Mouse (Mus musculus) left cerebral cortex, adult 18-20 months (tissue): ENCODE measurements around the gene Smc1a. TPM values are rescaled to one million over a fixed set of nuclear protein-coding genes. Genes with fewer than 3 reads are reported as not detected.

Experiments used
- DNase-seq, 2 experiments: peaks; one replicate each; pipeline ENCODE4 v3.0.0; 2021 to 2022; ENCODE audit warnings: low spot score in 2 of 2, mixed read lengths in 1 of 2
- long read RNA-seq, 2 experiments: library from polyadenylated mRNA; stranded (forward); transcript quantifications; one replicate each; pipeline ENCODE4 v2.0.0; 2021
- total RNA-seq, 2 experiments: library from RNA; stranded (reverse); gene quantifications; 2 replicates each; pipeline ENCODE4 v1.2.3; 2021

Smc1a gene
- total RNA-seq, result 10 to 100 TPM; 52.1 to 54.7 TPM
- long read RNA-seq, experiment 1, full-length matches to known transcripts, result 44 of 56 reads
- long read RNA-seq, experiment 1, partial matches to known transcripts, result 8 of 56 reads
- long read RNA-seq, experiment 1, other reads (novel, unspliced or antisense), result 4 of 56 reads
- long read RNA-seq, experiment 2, full-length matches to known transcripts, result 25 of 31 reads
- long read RNA-seq, experiment 2, partial matches to known transcripts, result 4 of 31 reads
- long read RNA-seq, experiment 2, other reads (novel, unspliced or antisense), result 2 of 31 reads

DNA sequence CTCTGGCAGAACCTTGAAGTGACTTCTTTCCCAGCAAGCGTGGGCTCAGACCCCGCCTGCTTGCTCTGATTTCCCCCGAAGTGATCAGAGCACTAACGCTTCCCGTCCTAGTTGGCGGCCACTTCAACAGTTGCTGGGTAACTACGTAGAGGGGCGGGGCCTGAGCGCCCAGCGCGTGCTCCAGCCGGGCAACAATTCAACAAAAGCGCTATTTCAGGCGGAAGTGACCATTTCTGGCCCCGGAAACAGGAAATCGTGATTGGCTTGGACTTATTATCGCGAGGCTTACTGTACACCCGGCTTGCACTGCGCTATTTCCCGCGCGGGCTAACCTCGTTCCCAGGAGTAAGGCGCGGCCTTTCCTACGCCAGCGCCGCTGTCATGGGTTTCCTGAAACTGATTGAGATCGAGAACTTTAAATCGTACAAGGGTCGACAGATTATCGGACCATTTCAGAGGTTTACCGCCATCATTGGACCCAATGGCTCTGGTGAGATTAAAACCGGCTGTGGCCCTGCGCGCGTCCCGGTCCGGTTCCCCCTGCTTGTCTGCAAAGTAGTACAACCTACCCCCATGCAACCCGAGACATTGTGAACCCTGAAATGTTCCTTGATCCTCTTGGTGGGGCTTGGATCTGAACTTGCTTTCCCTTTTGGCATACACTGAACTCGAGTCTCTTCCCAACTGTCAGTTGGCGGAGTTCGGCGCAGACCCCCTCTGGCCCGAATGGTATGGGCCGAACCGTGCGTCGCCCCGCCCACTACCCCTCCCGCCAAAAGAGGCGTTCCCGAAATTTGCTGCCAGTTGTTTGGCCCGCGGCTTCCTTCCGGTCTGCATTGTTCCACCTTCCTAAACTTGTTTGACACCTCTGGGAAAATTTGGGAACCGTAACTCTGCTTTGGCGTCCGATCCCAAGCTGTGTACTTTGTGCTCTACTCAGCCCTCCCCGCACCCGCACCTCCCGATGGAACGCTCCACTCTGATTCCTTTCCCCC lies at the start of gene Smc1a, which contains the start of gene Ribc1:
Smc1a (plus strand) TSS at position 278 of the 995 bp plus-strand sequence.
Ribc1 (minus strand) TSS at position 145 of the 995 bp plus-strand sequence.
- DNase-seq, result peak; percentile 81 to 89

- no peak for DNase-seq
These were observed 17.1 kb upstream of the Smc1a start for GRCm38 (mm10) chrX:151999006-151999710.

GRCm38 (mm10) chrX:152001182-152001684 lies 15.0 kb upstream of the Smc1a start:
- no peak for DNase-seq

DNA sequence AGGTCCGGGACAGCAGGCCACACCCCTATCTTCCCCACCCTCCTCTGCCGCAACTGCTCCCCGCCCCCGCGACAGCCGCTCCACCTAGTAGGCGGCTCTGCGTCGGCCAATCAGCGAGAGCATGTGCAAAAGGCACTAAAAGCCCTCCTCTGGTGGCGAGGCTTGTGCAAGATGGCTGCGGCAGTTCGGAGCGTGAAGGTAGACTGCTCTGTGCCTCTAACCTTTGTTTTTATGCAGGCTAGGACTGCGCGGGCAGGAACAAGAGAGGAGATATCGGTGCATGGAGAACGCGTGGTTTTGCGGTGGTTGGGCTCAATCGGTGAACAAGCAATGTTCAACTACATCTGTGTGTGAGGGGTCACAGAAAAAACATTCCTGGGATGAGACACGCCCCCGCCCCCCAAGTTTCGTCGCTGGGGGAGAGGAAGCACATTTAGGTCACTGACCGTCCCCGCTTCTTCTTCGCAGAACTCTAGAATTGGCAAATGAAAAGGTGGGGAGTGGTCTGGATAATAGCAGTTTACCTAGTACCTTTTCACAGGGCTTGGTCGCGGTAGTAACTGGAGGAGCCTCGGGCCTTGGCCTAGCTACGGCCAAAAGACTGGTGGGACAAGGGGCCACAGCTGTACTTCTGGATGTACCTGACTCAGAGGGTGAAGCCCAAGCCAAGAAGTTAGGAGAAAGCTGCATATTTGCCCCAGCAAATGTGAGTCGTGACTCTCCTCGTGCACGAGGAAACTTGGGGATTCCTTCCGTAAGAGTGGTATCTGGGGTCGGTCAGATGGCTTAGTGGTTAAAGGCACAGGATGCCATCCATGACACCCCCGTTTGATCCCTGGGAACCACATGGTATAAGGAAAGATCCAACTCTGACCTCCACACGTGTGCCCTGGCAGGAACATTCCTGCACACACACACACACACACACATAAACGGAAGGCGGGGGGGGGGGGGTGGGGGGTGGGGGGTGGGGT lies 14.2 kb upstream of the Smc1a start, which contains the start of gene Hsd17b10:
Hsd17b10 (plus strand) TSS at position 109 of the 974 bp plus-strand sequence.
- DNase-seq, result peak; percentile 80 to 85

- DNase-seq, result no peak
These were observed 13.4 kb upstream of the Smc1a start for GRCm38 (mm10) chrX:152002865-152003264.

DNA sequence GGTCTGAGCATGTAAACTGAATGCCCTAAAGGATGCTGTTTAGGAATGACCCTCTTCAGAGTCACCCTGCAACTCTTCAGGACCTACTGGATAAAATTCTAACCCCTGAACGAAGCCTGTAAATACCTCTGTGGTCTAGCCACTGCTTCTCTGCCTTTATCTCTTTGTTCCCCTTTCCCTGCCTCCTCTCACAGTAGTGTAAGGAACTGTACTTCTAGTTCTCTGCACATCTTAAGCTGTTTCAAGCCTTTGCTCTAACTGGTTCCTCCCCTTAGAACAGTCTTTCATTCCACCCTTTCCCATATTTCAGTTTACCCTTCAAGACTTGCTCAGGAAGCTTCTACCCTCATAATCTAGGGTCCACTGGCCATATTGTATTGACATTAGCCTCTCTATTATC lies 8.4 kb upstream of the Smc1a start:
- DNase-seq, result no peak

DNA sequence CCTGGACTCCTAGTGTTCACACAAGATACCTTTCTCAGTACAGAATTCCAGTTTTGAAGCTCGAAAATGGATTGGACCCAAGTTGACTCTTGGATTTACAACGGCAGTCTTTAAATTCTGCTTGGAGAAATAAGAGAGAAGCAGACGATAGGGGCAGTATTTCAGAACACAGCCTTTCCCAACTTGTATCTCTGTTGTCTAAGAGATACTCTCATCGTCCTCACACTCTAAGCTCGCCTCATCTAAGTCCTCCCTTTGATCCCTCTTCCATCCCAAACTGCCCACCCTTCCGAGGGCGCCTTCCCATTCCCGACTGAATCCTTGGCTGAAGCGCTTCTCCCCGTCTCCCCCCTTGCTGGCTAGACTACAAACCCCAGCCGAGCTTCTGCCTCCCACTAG lies 477 bp upstream of the Smc1a start:
- DNase-seq, result peak in 1 of 2 experiments; percentile 1

DNA sequence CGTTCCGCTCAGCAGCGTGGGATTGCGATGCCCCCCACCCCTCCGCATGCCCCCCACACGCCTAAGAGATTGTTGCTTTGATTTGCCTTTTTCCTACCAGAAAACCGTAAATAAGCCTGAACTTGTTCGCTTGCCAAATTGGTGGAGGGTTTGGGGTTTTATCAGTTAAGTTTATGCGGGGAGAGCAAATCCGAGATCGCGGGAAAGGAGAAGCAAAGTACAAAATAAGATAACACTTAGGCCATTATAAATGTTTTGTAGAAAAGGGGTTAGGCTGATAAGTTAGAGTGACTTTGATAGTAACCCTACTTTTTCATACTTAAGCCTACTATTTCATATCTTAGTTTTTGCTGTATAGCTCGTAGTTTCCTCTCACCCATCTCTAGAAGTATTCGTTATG lies 958 bp downstream of the Smc1a start:
- no peak for DNase-seq

DNA sequence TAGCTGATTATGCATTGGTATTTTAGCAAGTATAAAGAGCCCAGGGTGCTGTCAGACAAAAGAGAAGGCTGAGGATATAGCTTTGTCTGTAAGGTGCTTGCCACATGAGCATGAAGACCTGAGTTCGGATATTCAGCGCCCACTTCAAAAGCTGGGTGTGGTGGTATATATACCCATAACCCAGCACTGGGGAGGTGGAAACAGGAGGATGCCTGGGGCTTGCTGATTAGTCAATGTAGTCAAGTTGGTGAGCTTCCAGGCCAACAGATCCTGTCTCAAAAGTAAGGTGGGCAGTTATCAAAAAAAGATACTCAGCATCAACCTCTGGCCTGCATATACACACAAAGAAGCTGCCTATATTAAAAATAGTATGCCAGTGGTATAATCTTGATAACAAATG lies 3.1 kb downstream of the Smc1a start:
- no peak for DNase-seq

GRCm38 (mm10) chrX:152039865-152040264 lies 23.6 kb downstream of the Smc1a start:
- no peak for DNase-seq

GRCm38 (mm10) chrX:152047230-152047629 lies 31.0 kb downstream of the Smc1a start:
- no peak for DNase-seq

- no peak for DNase-seq
These were observed 36.3 kb downstream of the Smc1a start for GRCm38 (mm10) chrX:152052546-152052945.

- DNase-seq, result no peak
These were observed 37.9 kb downstream of the Smc1a start for GRCm38 (mm10) chrX:152054094-152054493.

GRCm38 (mm10) chrX:152065674-152066073 lies 49.4 kb downstream of the Smc1a start:
- DNase-seq, result no peak

DNA sequence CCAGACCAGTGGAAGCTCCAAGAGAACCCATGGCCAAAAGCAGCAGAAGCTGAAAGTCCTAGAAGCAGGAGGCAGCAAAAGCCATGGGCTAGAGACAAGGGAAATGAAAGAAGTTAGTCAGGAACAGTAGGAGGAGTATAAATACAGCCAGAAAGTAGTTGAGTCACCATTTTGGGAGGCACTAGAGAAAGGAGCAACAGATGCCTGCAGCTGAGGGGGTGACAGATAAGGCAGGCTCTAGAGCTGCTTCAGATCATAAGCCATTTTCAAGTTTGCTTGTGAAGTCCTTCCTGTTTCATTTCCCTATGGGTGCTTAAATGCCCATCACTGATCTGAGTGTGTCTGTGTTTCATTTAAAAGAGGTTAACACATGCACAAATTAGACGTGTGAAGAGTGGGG lies 51.6 kb downstream of the Smc1a start:
- peak in 1 of 2 experiments; percentile 6 for DNase-seq

DNA sequence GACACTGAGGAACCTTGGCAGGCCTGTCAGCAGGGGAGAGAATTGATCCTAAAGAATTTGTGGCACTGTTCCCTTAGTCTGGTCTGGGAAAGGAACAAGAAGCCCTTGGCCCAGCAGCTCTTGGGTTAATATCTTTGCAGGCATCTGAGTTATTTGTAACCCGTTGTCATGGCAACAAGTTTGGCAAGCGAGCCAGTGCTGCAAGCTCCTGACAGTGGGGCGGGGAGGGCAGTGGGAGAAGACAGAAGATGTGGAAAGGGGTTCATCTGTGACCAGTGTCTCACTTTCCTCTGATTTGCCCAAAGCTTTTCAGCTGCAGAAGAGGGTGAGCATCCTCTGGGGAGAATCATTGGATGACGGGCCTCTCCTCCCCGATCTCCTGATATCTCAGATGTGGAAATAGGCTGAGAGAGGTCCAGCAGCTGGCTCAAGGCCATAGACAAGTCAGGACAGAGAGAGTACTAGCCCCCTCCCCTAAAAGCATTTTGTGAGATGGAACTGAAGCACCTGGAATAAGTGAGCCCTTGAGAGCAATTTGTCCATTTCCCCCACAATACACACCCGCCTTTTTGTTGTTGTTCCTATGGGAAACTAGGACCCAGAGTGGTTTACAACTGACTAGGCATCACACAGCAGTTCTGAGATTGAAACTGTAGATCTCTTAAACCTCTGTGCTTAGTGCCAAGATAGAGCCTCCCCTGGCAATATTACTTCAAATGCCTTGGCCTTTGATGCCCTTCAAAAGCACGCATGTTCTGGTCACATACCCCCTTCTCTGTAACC lies 73.8 kb downstream of the Smc1a start:
- DNase-seq, result peak; percentile 60 to 72

DNA sequence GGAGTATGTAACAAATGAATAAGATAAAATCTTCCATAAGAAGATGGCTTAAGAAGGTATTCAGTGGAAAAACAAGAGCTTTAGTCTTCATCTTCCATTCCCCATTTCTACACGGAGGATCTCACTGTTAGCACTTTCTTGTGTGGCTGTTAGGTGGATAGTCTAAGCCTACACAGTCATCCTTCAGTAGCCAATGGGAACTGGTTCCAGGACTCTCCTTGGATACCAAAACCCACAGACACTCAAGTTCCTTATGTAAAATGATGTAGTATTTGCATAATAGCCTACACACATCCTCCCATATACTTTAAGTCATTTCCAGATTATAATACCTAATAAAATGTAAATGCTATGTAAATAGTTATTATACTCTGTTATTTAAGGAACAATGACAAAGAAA lies 81.3 kb downstream of the Smc1a start:
- no peak for DNase-seq
